Mouse (Mus musculus) adipocyte (in vitro differentiated cells): Measurements from ENCODE around the gene Rtbdn.
A peak's percentile ranks its signal among the peaks of the same experiment; 100 is the strongest.

Source experiments
- DNase-seq: peaks from one replicate; pipeline ENCODE4 v3.0.0-alpha.2; 2016; ENCODE audit warnings: low spot score

Rtbdn gene

GRCm38 (mm10) chr8:84963952-84964351 lies 17.2 kb downstream of the Rtbdn start:
- DNase-seq, result no peak

GRCm38 (mm10) chr8:84965731-84966291 lies 19.0 kb downstream of the Rtbdn start:
- DNase-seq, result peak; percentile 97

DNA sequence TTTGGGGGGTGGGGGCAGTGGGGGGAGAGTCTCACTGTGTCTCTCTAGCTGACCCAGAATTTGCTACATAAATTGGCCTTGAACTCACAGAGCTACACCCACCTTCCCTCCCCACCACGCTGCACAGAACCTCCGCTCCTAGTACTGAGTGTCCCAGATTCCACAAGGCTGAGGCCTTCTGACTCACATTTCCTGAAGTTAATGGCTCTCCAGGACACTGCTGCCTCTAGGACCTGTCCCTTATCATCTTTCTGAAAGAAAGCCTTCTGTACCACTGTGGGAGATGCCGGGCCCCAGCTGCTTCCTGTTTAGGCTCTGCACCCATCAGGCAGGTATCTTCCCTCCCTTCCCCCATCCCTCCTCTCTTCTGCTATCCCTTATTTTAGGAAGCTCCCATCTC lies 19.8 kb downstream of the Rtbdn start:
- DNase-seq, result no peak

DNA sequence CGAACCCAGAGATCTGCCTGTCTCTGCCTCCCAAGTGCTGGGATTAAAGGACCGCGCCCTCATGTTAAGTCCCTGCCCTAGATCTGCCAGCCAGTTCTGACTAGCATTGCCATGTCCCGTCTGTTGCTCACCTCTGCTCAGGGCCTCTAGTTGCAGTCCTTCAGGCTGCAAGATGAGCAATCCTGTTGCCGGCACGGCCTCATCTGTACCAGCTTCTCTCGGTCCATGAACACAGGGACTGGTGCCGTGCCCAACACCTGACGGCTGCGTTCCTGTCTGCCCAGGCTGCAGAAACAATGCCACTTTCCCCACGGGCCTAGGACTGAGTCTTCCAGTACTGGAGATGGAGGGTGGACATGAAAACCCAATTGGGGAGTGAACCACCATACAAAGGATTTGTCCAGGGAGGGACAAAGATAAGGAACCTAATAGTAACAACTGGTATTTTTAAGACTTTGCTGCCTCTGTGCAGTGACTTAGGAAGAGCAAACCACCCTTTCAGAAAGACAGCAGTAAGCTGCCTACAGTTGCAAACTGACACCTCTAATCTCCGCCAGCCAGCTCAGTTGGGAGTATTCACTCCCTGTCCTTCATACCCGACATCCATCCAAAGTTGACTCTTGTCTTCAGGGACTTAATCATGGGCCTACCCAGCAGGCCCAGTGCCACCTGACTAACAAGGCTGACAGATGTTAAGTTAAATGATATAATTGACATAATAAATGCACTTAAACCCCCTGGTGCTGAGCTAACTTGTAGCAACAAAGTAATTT lies 20.9 kb downstream of the Rtbdn start:
- no peak for DNase-seq

GRCm38 (mm10) chr8:84968650-84969049 lies 21.9 kb downstream of the Rtbdn start:
- DNase-seq, result peak; percentile 59

DNA sequence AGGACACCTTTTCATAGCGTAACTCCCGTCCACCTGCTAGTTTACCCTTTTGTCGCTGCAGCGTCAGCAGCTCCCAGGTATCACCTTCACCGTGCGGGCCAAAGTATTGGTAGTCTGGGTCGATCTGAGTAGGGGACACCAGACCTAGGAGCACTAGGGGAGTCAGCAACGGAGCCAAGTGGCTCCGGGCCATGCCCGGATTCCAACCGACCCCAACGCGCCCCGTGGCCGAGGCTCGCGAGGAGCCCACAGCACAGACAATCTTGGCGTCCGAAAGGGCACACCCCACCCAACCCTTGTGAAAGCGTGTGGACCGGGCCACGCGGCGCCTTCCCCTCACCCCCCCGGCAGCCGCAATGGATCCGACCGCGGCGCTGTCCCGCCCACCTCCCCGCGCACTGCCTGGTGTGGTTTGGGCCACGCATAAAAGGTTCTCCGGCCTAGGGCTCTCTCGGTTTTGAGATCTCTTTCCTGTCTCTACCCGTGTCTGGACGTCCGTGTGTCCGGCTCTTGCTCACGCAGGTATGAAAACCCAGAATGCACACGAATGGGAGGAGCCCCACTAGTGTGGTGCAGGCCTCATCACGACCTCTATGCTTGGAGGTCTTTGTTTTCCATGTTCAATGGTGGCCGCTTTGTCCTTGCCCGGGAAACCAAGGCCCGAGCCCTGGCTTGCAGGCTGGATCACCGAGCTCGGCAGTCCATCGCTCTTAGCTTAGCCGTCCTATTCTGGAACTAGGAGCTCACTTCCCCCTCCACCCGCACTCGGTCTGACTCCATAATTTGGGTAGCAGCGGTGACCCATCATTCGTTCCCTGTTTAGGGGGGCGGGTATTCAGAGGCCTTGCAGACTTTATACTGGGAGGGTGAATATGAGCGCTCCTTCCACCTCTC lies 22.7 kb downstream of the Rtbdn start, which contains the start of the genes Gm49661, Prdx2 and Rnaseh2a:
Gene Gm49661 (minus strand): TSS at position 193 of the 894 bp plus-strand sequence.
Gene Prdx2 (plus strand): TSS at position 347 of the 894 bp plus-strand sequence.
Gene Rnaseh2a (minus strand): TSS at position 527 of the 894 bp plus-strand sequence.
- DNase-seq, result peak; percentile 82

GRCm38 (mm10) chr8:84970135-84970790 lies 23.5 kb downstream of the Rtbdn start:
- no peak for DNase-seq

DNA sequence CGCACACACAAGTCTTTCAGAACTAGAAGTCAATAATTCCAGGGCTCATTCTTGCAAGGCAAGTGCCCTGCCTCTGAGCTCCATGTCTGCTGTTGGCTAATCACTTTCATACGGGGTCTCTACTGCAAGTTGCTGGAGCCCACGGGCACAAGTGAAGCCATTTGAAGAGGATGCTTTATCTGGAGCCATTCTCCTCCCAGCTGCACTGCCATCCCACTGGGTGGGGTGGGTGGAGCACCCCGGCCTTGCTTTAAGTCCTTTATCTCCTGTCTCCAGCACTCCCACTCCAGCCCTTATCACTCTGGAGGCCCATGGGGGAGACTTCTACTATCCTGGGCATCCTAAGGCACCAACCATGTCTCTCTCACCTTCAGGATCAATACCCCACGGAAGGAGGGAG lies 24.1 kb downstream of the Rtbdn start:
- no peak for DNase-seq

DNA sequence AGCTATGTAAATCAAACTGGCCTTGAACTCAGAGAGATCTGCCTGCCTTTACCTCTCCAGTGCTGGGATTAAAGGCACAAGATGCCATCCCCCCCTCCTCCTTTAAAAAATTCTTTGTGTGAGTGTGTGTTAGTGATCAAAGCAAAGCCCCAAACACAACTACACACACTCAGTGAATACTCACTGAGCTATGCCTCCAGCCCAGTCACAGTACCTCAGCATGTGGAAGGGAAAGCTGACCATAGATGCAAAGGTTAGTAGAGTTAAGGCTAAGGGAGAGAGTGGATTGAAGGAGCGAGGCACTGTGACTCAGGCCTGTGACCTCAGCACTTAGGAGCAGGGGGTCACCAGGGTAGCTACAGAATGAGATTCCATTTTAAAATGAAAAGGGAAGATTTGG lies 26.3 kb downstream of the Rtbdn start:
- peak; percentile 78 for DNase-seq

DNA sequence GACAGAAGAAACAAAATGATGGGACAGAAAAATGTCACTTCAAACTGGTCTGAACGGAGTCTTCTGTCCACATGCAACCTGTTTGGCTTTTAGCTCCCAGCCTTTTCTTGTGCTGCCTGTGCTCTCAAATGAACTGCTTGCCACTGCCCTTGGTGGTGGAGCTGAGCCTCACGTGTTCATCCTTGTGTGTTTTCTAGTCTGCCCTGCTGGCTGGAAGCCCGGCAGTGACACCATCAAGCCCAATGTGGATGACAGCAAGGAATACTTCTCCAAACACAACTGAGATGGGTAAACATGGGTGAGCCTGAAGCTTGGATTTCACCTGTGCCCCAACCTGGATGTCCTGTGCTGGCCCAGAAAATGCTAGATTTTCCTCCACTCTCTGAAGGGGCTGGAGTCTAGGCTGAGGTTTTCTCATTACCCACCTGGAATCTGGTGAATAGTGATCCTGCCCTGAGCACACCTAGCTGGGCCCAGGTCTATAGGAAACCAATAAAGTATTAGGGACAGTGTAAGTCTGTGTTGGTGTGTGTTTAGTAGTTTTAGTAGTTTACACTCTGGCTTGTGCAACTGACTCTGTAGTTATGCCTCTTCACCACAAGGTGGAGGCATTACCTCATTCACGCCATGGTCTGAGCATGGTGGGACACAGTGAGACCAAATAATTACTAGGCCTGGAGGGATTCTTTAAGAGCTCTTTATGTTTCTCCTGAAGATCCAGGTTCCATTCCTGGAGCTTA lies 27.2 kb downstream of the Rtbdn start:
- DNase-seq, result peak; percentile 94

DNA sequence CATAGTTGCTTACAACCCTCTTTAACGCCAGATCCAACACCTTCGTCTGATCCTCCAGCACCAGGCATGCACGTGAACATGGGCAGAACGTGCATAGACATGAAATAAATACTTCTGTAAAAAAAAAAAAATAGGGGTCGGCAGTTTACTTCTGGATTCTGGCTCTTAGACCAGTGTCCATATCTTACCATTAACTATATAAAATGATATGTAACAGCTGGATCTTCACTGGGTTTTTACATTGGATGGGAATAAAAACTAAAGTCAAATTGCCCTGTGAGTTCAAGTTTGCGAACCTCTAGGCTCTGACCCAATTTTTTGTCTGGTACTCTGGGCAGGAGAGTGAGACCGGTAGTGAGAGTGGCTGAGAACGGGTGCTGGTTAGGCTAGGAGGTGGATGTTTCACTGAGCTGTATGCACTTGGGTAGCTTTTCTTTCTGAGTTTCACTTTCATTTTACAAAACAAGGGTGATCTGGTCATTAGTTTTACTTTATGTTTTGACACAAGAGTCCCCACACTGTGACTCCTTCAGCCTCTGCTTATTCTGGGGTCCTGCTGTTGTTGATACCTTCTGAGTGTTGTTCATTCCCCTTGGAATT lies 27.9 kb downstream of the Rtbdn start:
- peak; percentile 52 for DNase-seq

DNA sequence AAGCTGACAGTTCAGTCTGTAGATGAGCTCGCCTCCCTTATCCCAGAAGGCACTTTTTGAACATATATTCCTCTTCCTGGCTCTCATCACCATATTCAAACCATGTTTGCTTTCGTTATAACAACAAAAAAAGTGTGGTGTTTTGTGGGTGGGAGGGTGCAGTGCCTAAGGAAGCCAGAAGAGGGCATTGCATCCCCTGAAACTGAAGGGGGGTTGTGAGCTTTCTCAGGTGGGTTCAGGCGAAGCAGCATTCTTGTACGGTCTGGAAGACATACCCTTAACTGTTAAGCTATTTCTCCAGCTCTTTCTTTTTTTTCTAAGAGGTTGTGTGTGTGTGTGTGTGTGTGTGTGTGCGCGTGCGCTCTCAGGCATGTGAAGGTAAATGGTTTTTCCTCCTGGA lies 28.6 kb downstream of the Rtbdn start:
- DNase-seq, result peak; percentile 75

GRCm38 (mm10) chr8:84976031-84976762 lies 29.4 kb downstream of the Rtbdn start:
- peak; percentile 97 for DNase-seq

DNA sequence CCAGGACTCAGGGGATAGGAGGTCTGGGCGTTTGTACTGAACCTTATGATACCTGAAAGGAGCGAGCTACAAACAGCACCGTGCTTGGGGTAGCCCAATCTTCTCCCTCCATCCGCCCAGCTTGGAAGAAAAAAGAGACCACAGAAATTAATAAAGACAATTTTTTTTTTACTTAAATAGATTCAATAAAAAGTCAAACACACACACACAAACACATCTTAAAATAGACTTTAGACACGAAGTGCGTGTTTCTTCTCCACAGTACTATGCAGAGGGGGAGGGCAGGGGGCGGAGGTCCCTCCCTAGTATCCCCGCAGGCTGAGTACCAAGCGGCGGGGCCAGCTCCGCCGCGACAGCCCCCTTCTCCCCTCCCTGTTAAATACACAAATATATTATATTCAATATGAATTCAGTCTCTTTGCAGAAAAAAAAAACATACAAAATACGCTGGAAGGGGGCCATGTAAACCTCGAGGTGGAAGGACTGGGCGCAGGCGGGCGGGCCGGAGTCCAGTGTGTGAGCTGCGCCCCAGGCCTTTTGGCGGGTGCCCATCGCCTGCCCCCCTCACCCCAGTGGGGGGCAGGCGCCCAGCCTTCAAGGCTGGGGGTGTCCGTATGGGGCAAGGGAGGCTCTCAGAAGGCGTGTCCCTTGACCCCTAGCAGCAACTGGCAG lies 30.1 kb downstream of the Rtbdn start:
- DNase-seq, result peak; percentile 75

- peak; percentile 44 for DNase-seq
Observed at GRCm38 (mm10) chr8:84977435-84978247, 30.9 kb downstream of the Rtbdn start.

DNA sequence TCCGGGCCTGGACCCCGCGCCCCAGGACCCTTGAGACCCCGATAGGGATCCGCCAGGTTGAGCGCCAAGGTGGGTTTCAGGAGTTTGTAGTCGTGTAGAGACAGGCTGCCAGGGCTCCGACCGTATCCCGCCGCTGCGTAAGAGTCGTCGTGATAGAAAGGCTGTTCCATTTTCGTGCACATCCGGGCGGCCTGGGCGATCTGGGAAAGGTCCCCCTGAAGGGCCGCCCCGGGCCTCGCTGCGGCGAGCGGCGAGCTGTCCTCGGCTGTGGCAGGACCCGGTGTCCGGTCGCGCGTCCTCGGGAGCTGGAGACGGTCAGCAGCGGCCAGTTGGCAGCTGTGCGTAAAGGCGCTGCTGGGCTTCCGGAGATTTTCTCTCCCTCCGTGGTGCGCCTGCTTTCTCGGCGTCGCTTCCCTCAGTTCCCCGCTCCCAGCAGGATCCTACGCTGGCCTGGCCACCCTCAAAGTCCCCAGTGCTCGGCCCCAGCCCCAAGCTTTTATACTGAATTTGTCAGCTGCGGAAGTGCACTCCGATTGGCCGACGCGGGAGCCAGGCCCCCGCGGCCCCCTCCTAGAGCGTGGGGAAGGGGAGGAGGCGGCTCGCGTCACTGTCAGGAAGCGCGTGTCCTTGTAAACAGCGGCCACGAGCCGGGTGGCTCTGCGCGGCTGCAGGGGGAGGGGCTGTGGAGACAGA lies 31.6 kb downstream of the Rtbdn start, which contains the start of gene Junb:
Gene Junb (minus strand): TSS at position 471 of the 693 bp plus-strand sequence.
- DNase-seq, result peak; percentile 97

DNA sequence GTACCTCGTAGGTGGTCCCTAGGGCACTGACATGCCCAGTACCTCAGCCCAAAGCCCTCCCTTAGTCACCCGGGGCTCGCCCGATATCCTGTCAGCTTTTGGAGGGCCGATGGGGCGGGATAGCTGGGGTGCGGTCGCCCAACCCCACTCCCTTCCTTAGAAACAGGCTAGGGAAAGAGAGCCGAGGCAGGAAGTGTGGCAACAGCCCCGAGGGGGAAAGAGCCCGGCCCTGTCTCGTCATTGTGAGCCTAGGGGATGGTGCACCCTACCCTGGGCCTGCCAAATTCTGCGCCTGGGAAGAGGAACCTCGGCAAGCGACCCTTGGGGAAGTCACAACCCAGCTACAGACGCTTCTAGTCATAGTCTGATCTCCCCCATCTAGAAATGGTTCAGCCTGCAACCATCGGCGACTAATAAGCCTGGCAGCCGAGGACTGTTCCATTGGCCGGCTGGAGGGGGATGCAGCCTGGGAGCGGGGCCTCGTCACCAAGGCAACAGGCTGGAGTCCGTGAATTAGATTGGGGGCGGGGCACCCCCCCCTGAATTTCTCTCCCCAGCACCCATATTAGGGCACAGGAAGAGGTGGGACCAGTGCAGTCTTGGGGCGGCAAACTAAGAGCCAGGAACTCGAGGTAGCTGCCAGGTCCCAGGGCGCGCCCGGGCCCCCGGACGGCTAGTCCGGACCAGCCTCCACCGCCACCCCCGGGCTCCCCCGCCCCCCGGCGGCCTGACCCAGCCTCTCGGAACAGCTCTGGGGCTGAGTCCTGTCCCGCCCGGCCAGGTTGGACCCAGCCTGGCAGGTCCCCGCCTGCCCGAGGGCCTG lies 33.0 kb downstream of the Rtbdn start:
- DNase-seq, result peak; percentile 96
